7 mouse cellular contexts compared by ENCODE assay signal in genomic region chr9:79977549-79977971, GRCm38 (mm10). TPM values are rescaled to one million over a fixed set of nuclear protein-coding genes. Genes with fewer than 3 reads are reported as not detected.
DNase-seq lines count a peak whose midpoint lies in the region; ATAC-seq and TF ChIP-seq lines count a peak whose summit lies in the region.

No protein-coding gene starts in this region.

- peak overlapping the region; percentile 36 for H3K4me2 ChIP-seq in forebrain, embryonic 14.5 days (ENCODE audit: low read length)
- H3K4me2 ChIP-seq in lung, postnatal 0 days (replicated peaks; ENCODE audit: low read depth, low read length): peak overlapping the region; percentile 70

- DNase-seq in brain, embryonic 14.5 days (ENCODE audit: low read depth): peak; percentile 64
- DNase-seq in forebrain, embryonic 14.5 days (ENCODE audit: low spot score): peak; percentile 49
- DNase-seq in heart, postnatal 14 days: peak; percentile 75 to 78
- peak; percentile 28 to 55 for DNase-seq in layer of hippocampus, adult 18-20 months (ENCODE audit: low spot score in 2 of 2)
- DNase-seq in lung, postnatal 0 days (ENCODE audit: low spot score): peak; percentile 84
- DNase-seq in ovary, postnatal 10 days (ENCODE audit: low spot score): peak; percentile 34
- peak; percentile 40 for DNase-seq in urinary bladder, postnatal 14 days (ENCODE audit: low spot score)

- no peak for TF ChIP-seq CTCF in brain, embryonic 14.5 days (IDR thresholded peaks at IDR 0.05; ENCODE audit: borderline replicate concordance, extremely low read depth, insufficient read depth, insufficient read length)
- no peak for TF ChIP-seq CTCF in lung, postnatal 0 days (IDR thresholded peaks at IDR 0.05)

- no peak overlapping the region for H3K9ac ChIP-seq in forebrain, embryonic 14.5 days (ENCODE audit: low read length)
- peak overlapping the region; percentile 58 for H3K9ac ChIP-seq in lung, postnatal 0 days (replicated peaks; ENCODE audit: low read depth)

- no peak overlapping the region for H3K4me3 ChIP-seq in forebrain, embryonic 14.5 days (ENCODE audit: low read depth, low read length)
- peak overlapping the region; percentile 44 for H3K4me3 ChIP-seq in lung, postnatal 0 days (ENCODE audit: low read depth, low read length)

- H3K27ac ChIP-seq in forebrain, embryonic 14.5 days (ENCODE audit: low read depth, low read length): no peak overlapping the region
- H3K27ac ChIP-seq in lung, postnatal 0 days (ENCODE audit: low read length): peak overlapping the region; percentile 87

- no peaks in the 10 kb centered on the region for H3K36me3 ChIP-seq in forebrain, embryonic 14.5 days (ENCODE audit: control insufficient read depth, insufficient read depth, low read length)
- H3K36me3 ChIP-seq in lung, postnatal 0 days (ENCODE audit: insufficient read depth, low read length): no peaks in the 10 kb centered on the region

- no peaks in the 10 kb centered on the region; the same call in 1 of the 2 replicates for H3K4me1 ChIP-seq in forebrain, embryonic 14.5 days (ENCODE audit: control insufficient read depth, insufficient read depth, low read length)
- peaks cover 11% of the 10 kb centered on the region; the same call in 1 of the 2 replicates for H3K4me1 ChIP-seq in lung, postnatal 0 days (ENCODE audit: insufficient read depth, low read depth, low read length)

- TF ChIP-seq EP300 in lung, postnatal 0 days (IDR thresholded peaks at IDR 0.05): no peak; the same call in 1 of the 2 replicates

- no peak for TF ChIP-seq POLR2A in brain, embryonic 14.5 days (IDR thresholded peaks at IDR 0.05; ENCODE audit: borderline replicate concordance, extremely low read depth, insufficient read depth, insufficient read length, poor library complexity, severe bottlenecking)

- no peak for ATAC-seq in forebrain, embryonic 14.5 days
- ATAC-seq in lung, postnatal 0 days: peak; percentile 82

- intact Hi-C loops in heart, postnatal 14 days (cut with DNase I): loop anchor here (2.0 to 5.0 kb wide), 2 partner anchors 27 to 60 kb away; no protein-coding TSS in a partner anchor

- H3K9me3 ChIP-seq in forebrain, embryonic 14.5 days (replicated peaks; ENCODE audit: control insufficient read depth, low read length): no peaks in the 10 kb centered on the region
- no peaks in the 10 kb centered on the region for H3K9me3 ChIP-seq in lung, postnatal 0 days (ENCODE audit: low read length)

- no peaks in the 10 kb centered on the region for H3K27me3 ChIP-seq in forebrain, embryonic 14.5 days (replicated peaks; ENCODE audit: control insufficient read depth, insufficient read depth, low read length)
- H3K27me3 ChIP-seq in lung, postnatal 0 days (replicated peaks; ENCODE audit: insufficient read depth, low read length): no peaks in the 10 kb centered on the region

- WGBS in forebrain, embryonic 14.5 days: 10% methylated on average over 13 of the region's 13 CpGs
- 1% methylated on average over 13 of the region's 13 CpGs for WGBS in lung, postnatal 0 days

RNA-seq across cellular contexts. Expression of gene Filip1, which starts 35.1 kb away (rescaled TPM):
- polyA plus RNA-seq in brain, embryonic 14.5 days (2012; rRNA removed): 1.4 and 3.3 TPM in 2 replicates
- 2.5 and 2.9 TPM in 2 replicates for polyA plus RNA-seq in forebrain, embryonic 14.5 days (2014; fragmentation: Nextera tagmentation; extraction: Ambion mirVana)
- total RNA-seq in heart, postnatal 14 days (2021): 100 to 1,000 TPM; 117 to 120 TPM
- 10 to 100 TPM; 10.6 to 13.1 TPM for total RNA-seq in layer of hippocampus, adult 18-20 months (2021)
- 10.1 and 12.2 TPM in 2 replicates for polyA plus RNA-seq in lung, postnatal 0 days (2015; fragmentation: Nextera tagmentation; extraction: Ambion mirVana)

Comparison
In these comparisons a context has a peak if more than half of its experiments do, and no peak if none do; other contexts are left out.
1. DNase-seq: peak in every context shown above with its lines; median percentile 84 in lung, postnatal 0 days; 76 in heart, postnatal 14 days; 64 in brain, embryonic 14.5 days; 49 in forebrain, embryonic 14.5 days; 42 in layer of hippocampus, adult 18-20 months; 40 in urinary bladder, postnatal 14 days; 34 in ovary, postnatal 10 days.